Mouse (Mus musculus): Measurements from ENCODE around the gene Srebf1. TPM values are rescaled to one million over a fixed set of nuclear protein-coding genes. Genes with fewer than 3 reads are reported as not detected.

Gene Srebf1
- polyA plus RNA-seq, 1 experiment from 2014 or later, result 50.9 TPM

- ATAC-seq (ENCODE audit: low FRiP score, low read depth), result no peak
- no peak overlapping the region for H3K4me3 ChIP-seq
- no peaks in the 10 kb centered on the region for H3K9me3 ChIP-seq
- H3K27me3 ChIP-seq, result no peaks in the 10 kb centered on the region
- no peak overlapping the region for H3K9ac ChIP-seq
- no peak overlapping the region for H3K4me2 ChIP-seq
- H3K36me3 ChIP-seq, result no peaks in the 10 kb centered on the region
- WGBS, result 64% methylated on average over 10 of the region's 10 CpGs
- peak overlapping the region; percentile 23; the same call in 1 of the 2 replicates for H3K27ac ChIP-seq (replicated peaks)
- peaks cover 69% of the 10 kb centered on the region for H3K4me1 ChIP-seq (replicated peaks)
Observed at GRCm38 (mm10) chr11:60173606-60174184, 48.7 kb downstream of the Srebf1 start.

GRCm38 (mm10) chr11:60172074-60172473 lies 50.3 kb downstream of the Srebf1 start:
- no peaks in the 10 kb centered on the region for H3K9me3 ChIP-seq
- H3K4me2 ChIP-seq, result no peak overlapping the region
- H3K27ac ChIP-seq (replicated peaks), result no peak overlapping the region
- H3K4me1 ChIP-seq (replicated peaks), result peaks cover 69% of the 10 kb centered on the region
- 93% methylated on average over 3 of the region's 3 CpGs for WGBS
- ATAC-seq (ENCODE audit: low FRiP score, low read depth), result no peak
- H3K36me3 ChIP-seq, result no peaks in the 10 kb centered on the region
- H3K4me3 ChIP-seq, result no peak overlapping the region
- H3K27me3 ChIP-seq, result no peaks in the 10 kb centered on the region
- H3K9ac ChIP-seq, result no peak overlapping the region

- H3K9ac ChIP-seq, result no peak overlapping the region
- H3K4me2 ChIP-seq, result no peak overlapping the region
- no peak for ATAC-seq (ENCODE audit: low FRiP score, low read depth)
Observed at GRCm38 (mm10) chr11:60168780-60169179, 53.6 kb downstream of the Srebf1 start.

GRCm38 (mm10) chr11:60165076-60165475 lies 57.3 kb downstream of the Srebf1 start:
- no peak for ATAC-seq (ENCODE audit: low FRiP score, low read depth)
- Histone ChIP-seq H3K4me1 (replicated peaks) (peaks cover 90% of the 10 kb centered on the region), H3K4me2 (no peak overlapping the region), H3K27me3 (no peaks in the 10 kb centered on the region), H3K4me3 (no peak overlapping the region), H3K9ac (no peak overlapping the region), H3K27ac (replicated peaks) (0 out of 2 replicates have a peak overlapping the region, but pooled peaks have one; percentile 14), H3K36me3 (no peaks in the 10 kb centered on the region), H3K9me3 (no peaks in the 10 kb centered on the region)
- WGBS, result 33% methylated on average over 5 of the region's 5 CpGs

More at GRCm38 (mm10) chr11:60168780-60169179, 53.6 kb downstream of the Srebf1 start:
- Histone ChIP-seq H3K36me3 (no peaks in the 10 kb centered on the region), H3K4me1 (replicated peaks) (peaks cover 73% of the 10 kb centered on the region), H3K4me3 (no peak overlapping the region), H3K9me3 (no peaks in the 10 kb centered on the region), H3K27me3 (no peaks in the 10 kb centered on the region), H3K27ac (replicated peaks) (peak overlapping the region; percentile 52; the same call in 1 of the 2 replicates)
- 14% methylated on average over 9 of the region's 9 CpGs for WGBS

GRCm38 (mm10) chr11:60164450-60164849 lies 57.9 kb downstream of the Srebf1 start:
- H3K27ac ChIP-seq (replicated peaks), result 0 out of 2 replicates have a peak overlapping the region, but pooled peaks have one; percentile 14
- H3K4me1 ChIP-seq (replicated peaks), result peaks cover 88% of the 10 kb centered on the region
- 62% methylated on average over 6 of the region's 6 CpGs for WGBS
- H3K4me3 ChIP-seq, result no peak overlapping the region
- no peaks in the 10 kb centered on the region for H3K27me3 ChIP-seq
- no peak for ATAC-seq (ENCODE audit: low FRiP score, low read depth)
- no peak overlapping the region for H3K4me2 ChIP-seq
- H3K36me3 ChIP-seq, result no peaks in the 10 kb centered on the region
- no peaks in the 10 kb centered on the region for H3K9me3 ChIP-seq
- H3K9ac ChIP-seq, result no peak overlapping the region

- Histone ChIP-seq H3K4me2 (no peak overlapping the region), H3K4me3 (no peak overlapping the region), H3K27ac (replicated peaks) (no peak overlapping the region), H3K9me3 (no peaks in the 10 kb centered on the region), H3K4me1 (replicated peaks) (peaks cover 81% of the 10 kb centered on the region), H3K36me3 (no peaks in the 10 kb centered on the region), H3K27me3 (no peaks in the 10 kb centered on the region), H3K9ac (no peak overlapping the region)
- WGBS, result 83% methylated on average over 4 of the region's 4 CpGs
- ATAC-seq (ENCODE audit: low FRiP score, low read depth), result no peak
Observed at GRCm38 (mm10) chr11:60163362-60163761, 59.0 kb downstream of the Srebf1 start.

GRCm38 (mm10) chr11:60162547-60162946 lies 59.8 kb downstream of the Srebf1 start:
- H3K4me2 ChIP-seq, result no peak overlapping the region
- peaks cover 79% of the 10 kb centered on the region for H3K4me1 ChIP-seq (replicated peaks)
- H3K4me3 ChIP-seq, result no peak overlapping the region
- no peak overlapping the region; the same call in 1 of the 2 replicates for H3K27ac ChIP-seq (replicated peaks)
- no peaks in the 10 kb centered on the region for H3K9me3 ChIP-seq
- H3K27me3 ChIP-seq, result no peaks in the 10 kb centered on the region
- ATAC-seq (ENCODE audit: low FRiP score, low read depth), result no peak
- no peak overlapping the region for H3K9ac ChIP-seq
- H3K36me3 ChIP-seq, result no peaks in the 10 kb centered on the region
- WGBS, result 92% methylated on average over 1 of the region's 1 CpGs

GRCm38 (mm10) chr11:60161146-60161874 lies 61.1 kb downstream of the Srebf1 start:
- ATAC-seq (ENCODE audit: low FRiP score, low read depth), result no peak
- no peak overlapping the region for H3K4me2 ChIP-seq
- H3K4me3 ChIP-seq, result no peak overlapping the region
- H3K27me3 ChIP-seq, result no peaks in the 10 kb centered on the region
- H3K9me3 ChIP-seq, result no peaks in the 10 kb centered on the region
- no peaks in the 10 kb centered on the region for H3K36me3 ChIP-seq
- no peak overlapping the region for H3K9ac ChIP-seq
- H3K27ac ChIP-seq (replicated peaks), result peak overlapping the region; percentile 54
- peaks cover 69% of the 10 kb centered on the region for H3K4me1 ChIP-seq (replicated peaks)
- 39% methylated on average over 9 of the region's 9 CpGs for WGBS

GRCm38 (mm10) chr11:60160454-60161114 lies 61.8 kb downstream of the Srebf1 start:
- H3K27ac ChIP-seq (replicated peaks), result peak overlapping the region; percentile 49

GRCm38 (mm10) chr11:60159955-60160354 lies 62.4 kb downstream of the Srebf1 start:
- WGBS, result 93% methylated on average over 5 of the region's 5 CpGs
- H3K27ac ChIP-seq (replicated peaks), result no peak overlapping the region

More at GRCm38 (mm10) chr11:60160454-60161114, 61.8 kb downstream of the Srebf1 start:
- 79% methylated on average over 3 of the region's 3 CpGs for WGBS
- H3K27me3 ChIP-seq, result no peaks in the 10 kb centered on the region
- H3K4me2 ChIP-seq, result no peak overlapping the region
- ATAC-seq (ENCODE audit: low FRiP score, low read depth), result no peak
- no peak overlapping the region for H3K4me3 ChIP-seq
- no peaks in the 10 kb centered on the region for H3K9me3 ChIP-seq
- no peak overlapping the region for H3K9ac ChIP-seq
- H3K36me3 ChIP-seq, result no peaks in the 10 kb centered on the region
- H3K4me1 ChIP-seq (replicated peaks), result peaks cover 65% of the 10 kb centered on the region

GRCm38 (mm10) chr11:60158271-60158670 lies 64.1 kb downstream of the Srebf1 start:
- 69% methylated on average over 4 of the region's 4 CpGs for WGBS
- H3K9ac ChIP-seq, result no peak overlapping the region
- H3K9me3 ChIP-seq, result no peaks in the 10 kb centered on the region
- H3K4me1 ChIP-seq (replicated peaks), result peaks cover 67% of the 10 kb centered on the region
- no peak for ATAC-seq (ENCODE audit: low FRiP score, low read depth)
- no peaks in the 10 kb centered on the region for H3K27me3 ChIP-seq
- no peak overlapping the region for H3K4me3 ChIP-seq
- H3K36me3 ChIP-seq, result no peaks in the 10 kb centered on the region
- no peak overlapping the region for H3K4me2 ChIP-seq
- no peak overlapping the region; the same call in 1 of the 2 replicates for H3K27ac ChIP-seq (replicated peaks)

More at GRCm38 (mm10) chr11:60159955-60160354, 62.4 kb downstream of the Srebf1 start:
- no peak overlapping the region for H3K9ac ChIP-seq
- H3K27me3 ChIP-seq, result no peaks in the 10 kb centered on the region
- no peak overlapping the region for H3K4me2 ChIP-seq
- ATAC-seq (ENCODE audit: low FRiP score, low read depth), result no peak
- no peaks in the 10 kb centered on the region for H3K9me3 ChIP-seq
- H3K4me3 ChIP-seq, result no peak overlapping the region
- peaks cover 68% of the 10 kb centered on the region for H3K4me1 ChIP-seq (replicated peaks)
- no peaks in the 10 kb centered on the region for H3K36me3 ChIP-seq

- no peaks in the 10 kb centered on the region for H3K27me3 ChIP-seq
- no peak overlapping the region for H3K4me3 ChIP-seq
- no peak for ATAC-seq (ENCODE audit: low FRiP score, low read depth)
- peak overlapping the region; percentile 26; the same call in 1 of the 2 replicates for H3K27ac ChIP-seq (replicated peaks)
- 65% methylated on average over 5 of the region's 5 CpGs for WGBS
- no peak overlapping the region for H3K9ac ChIP-seq
- H3K4me2 ChIP-seq, result no peak overlapping the region
- no peaks in the 10 kb centered on the region for H3K9me3 ChIP-seq
- H3K4me1 ChIP-seq (replicated peaks), result peaks cover 43% of the 10 kb centered on the region
- no peaks in the 10 kb centered on the region for H3K36me3 ChIP-seq
Observed at GRCm38 (mm10) chr11:60155690-60156089, 66.7 kb downstream of the Srebf1 start.
